Mouse (Mus musculus) midbrain, embryonic 14.5 days (tissue): ENCODE results near the gene Nr5a1. TPM values are rescaled to one million over a fixed set of nuclear protein-coding genes. Genes with fewer than 3 reads are reported as not detected.

Experiments used
- ATAC-seq: fragments of 200-750 bp; cut with Nextera tagmentation; 2 replicates; pipeline ENCODE4 v1.8.0; 2017; ENCODE audit warnings: moderate number of reproducible peaks, moderate library complexity; ENCODE audit not compliant: low FRiP score, low TSS enrichment
- DNase-seq: peaks from one replicate; pipeline ENCODE4 v3.0.0-alpha.2; 2015
- H3K27ac ChIP-seq: fragments of 300-500 bp; sonication (generic); replicated peaks from 2 replicates; pipeline ENCODE4 v1.5.1; 2014; ENCODE audit warnings: mild to moderate bottlenecking, low read depth, low read length, moderate library complexity
- H3K27me3 ChIP-seq: fragments of 300-500 bp; sonication (generic); 2 replicates; pipeline ENCODE4 v1.6.1; 2014; ENCODE audit warnings: low read length, control low read depth, mixed read lengths; ENCODE audit not compliant: control insufficient read depth, insufficient read depth
- H3K36me3 ChIP-seq: fragments of 300-500 bp; sonication (generic); 2 replicates; pipeline ENCODE4 v1.6.1; 2014; ENCODE audit warnings: low read length, control low read depth; ENCODE audit not compliant: control insufficient read depth, insufficient read depth
- H3K4me1 ChIP-seq: fragments of 300-500 bp; sonication (generic); 2 replicates; pipeline ENCODE4 v1.6.1; 2014; ENCODE audit warnings: mild to moderate bottlenecking, antibody characterized with exemption, low read length, control low read depth; ENCODE audit not compliant: control insufficient read depth, insufficient read depth
- H3K4me2 ChIP-seq: fragments of 300-500 bp; sonication (generic); 2 replicates; pipeline ENCODE4 v1.6.1; 2014; ENCODE audit warnings: mild to moderate bottlenecking, low read length, moderate library complexity
- H3K4me3 ChIP-seq: fragments of 300-500 bp; sonication (generic); replicated peaks from 2 replicates; pipeline ENCODE4 v1.5.1; 2014; ENCODE audit warnings: low read depth, low read length
- H3K9ac ChIP-seq: fragments of 300-500 bp; sonication (generic); replicated peaks from 2 replicates; pipeline ENCODE4 v1.6.1; 2014; ENCODE audit warnings: mild to moderate bottlenecking, low read length, moderate library complexity
- H3K9me3 ChIP-seq: fragments of 300-500 bp; sonication (generic); 2 replicates; pipeline ENCODE4 v1.6.1; 2016; ENCODE audit warnings: low read length, control low read depth, mixed read lengths; ENCODE audit not compliant: control insufficient read depth
- WGBS: fragments of 180-500 bp; shearing (Covaris S2); extraction: QIAGEN DNeasy Blood & Tissue Kit; methylation state at CpG from one replicate; pipeline ENCODE4 v1.1.7; 2014; 5-methylcytosine and 5-hydroxymethylcytosine counted together
- polyA plus RNA-seq: library from polyadenylated mRNA; unstranded; fragments of >200 nt; fragmentation: Nextera tagmentation; extraction: Ambion mirVana; gene quantifications from 2 replicates; pipeline ENCODE4 v1.2.1, GENCODE M21; 2014

The Nr5a1 gene
- polyA plus RNA-seq, 1 experiment from 2014 or later, result not detected

- H3K27me3 ChIP-seq, result peaks cover 80% of the 10 kb centered on the region
- H3K4me2 ChIP-seq, result peak overlapping the region; percentile 46
- no peaks in the 10 kb centered on the region for H3K36me3 ChIP-seq
- peak overlapping the region; percentile 27 for H3K4me3 ChIP-seq
- WGBS, result under 1% methylated on average over 75 of the region's 75 CpGs
- H3K9ac ChIP-seq, result no peak overlapping the region
- no peaks in the 10 kb centered on the region for H3K9me3 ChIP-seq
- DNase-seq, result peak; percentile 64
- peak; percentile 28; the same call in 1 of the 2 replicates for ATAC-seq
- no peak overlapping the region for H3K27ac ChIP-seq
- peaks cover 18% of the 10 kb centered on the region for H3K4me1 ChIP-seq
Observed at GRCm38 (mm10) chr2:38710304-38711241, 3.8 kb downstream of the Nr5a1 start.

GRCm38 (mm10) chr2:38708907-38709688 lies 5.2 kb downstream of the Nr5a1 start:
- Histone ChIP-seq H3K9me3 (no peaks in the 10 kb centered on the region), H3K4me3 (no peak overlapping the region), H3K27ac (no peak overlapping the region), H3K4me1 (peaks cover 18% of the 10 kb centered on the region), H3K4me2 (no peak overlapping the region), H3K27me3 (peaks cover 87% of the 10 kb centered on the region), H3K9ac (no peak overlapping the region), H3K36me3 (no peaks in the 10 kb centered on the region)
- DNase-seq (no peak), ATAC-seq (no peak)
- whole genome bisulfite sequencing, result 28% methylated on average over 12 of the region's 12 CpGs

GRCm38 (mm10) chr2:38706661-38707060 lies 7.7 kb downstream of the Nr5a1 start:
- Histone ChIP-seq H3K4me2 (no peak overlapping the region), H3K27me3 (peaks cover 64% of the 10 kb centered on the region)

DNA sequence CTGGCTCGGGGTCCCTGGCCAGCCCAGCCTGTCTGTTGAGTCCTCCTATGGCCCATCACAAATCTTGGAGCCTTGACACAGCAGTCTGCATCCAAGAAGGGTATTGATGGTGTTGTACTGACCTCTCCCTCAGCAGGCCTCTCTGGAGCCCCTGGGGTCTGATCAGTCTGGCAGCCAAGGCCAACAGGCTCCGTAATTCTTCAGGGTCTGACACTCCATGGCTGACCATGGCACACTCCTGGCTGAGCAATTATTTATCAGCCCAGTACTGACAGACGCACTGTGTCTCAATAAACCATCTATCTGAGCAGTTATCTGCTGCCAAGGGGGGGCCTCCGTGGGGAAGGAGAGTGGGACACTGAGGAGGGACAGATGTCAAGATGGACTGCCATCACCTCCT lies 9.3 kb downstream of the Nr5a1 start:
- no peak overlapping the region for H3K27ac ChIP-seq
- WGBS, result 77% methylated on average over 4 of the region's 4 CpGs
- no peak for ATAC-seq
- no peak overlapping the region for H3K4me2 ChIP-seq
- no peaks in the 10 kb centered on the region for H3K36me3 ChIP-seq
- no peaks in the 10 kb centered on the region for H3K4me1 ChIP-seq
- no peak overlapping the region for H3K9ac ChIP-seq
- H3K27me3 ChIP-seq, result peaks cover 60% of the 10 kb centered on the region
- H3K9me3 ChIP-seq, result no peaks in the 10 kb centered on the region
- DNase-seq, result no peak
- no peak overlapping the region for H3K4me3 ChIP-seq

More at GRCm38 (mm10) chr2:38706661-38707060, 7.7 kb downstream of the Nr5a1 start:
- no peak overlapping the region for H3K27ac ChIP-seq
- ATAC-seq, result no peak
- no peak overlapping the region for H3K4me3 ChIP-seq
- no peaks in the 10 kb centered on the region for H3K9me3 ChIP-seq
- peaks cover 13% of the 10 kb centered on the region for H3K4me1 ChIP-seq
- DNase-seq, result no peak
- no peaks in the 10 kb centered on the region for H3K36me3 ChIP-seq
- H3K9ac ChIP-seq, result no peak overlapping the region
- 35% methylated on average over 6 of the region's 6 CpGs for WGBS

- DNase-seq (no peak), ATAC-seq (no peak)
- H3K4me1 ChIP-seq, result no peaks in the 10 kb centered on the region
- H3K9me3 ChIP-seq, result no peaks in the 10 kb centered on the region
- H3K36me3 ChIP-seq, result no peaks in the 10 kb centered on the region
- no peak overlapping the region for H3K9ac ChIP-seq
- H3K27ac ChIP-seq, result no peak overlapping the region
- no peak overlapping the region for H3K4me3 ChIP-seq
- H3K4me2 ChIP-seq, result no peak overlapping the region
- WGBS, result 91% methylated on average over 9 of the region's 9 CpGs
- H3K27me3 ChIP-seq, result peaks cover 60% of the 10 kb centered on the region
Observed at GRCm38 (mm10) chr2:38704336-38704735, 10.0 kb downstream of the Nr5a1 start.

DNA sequence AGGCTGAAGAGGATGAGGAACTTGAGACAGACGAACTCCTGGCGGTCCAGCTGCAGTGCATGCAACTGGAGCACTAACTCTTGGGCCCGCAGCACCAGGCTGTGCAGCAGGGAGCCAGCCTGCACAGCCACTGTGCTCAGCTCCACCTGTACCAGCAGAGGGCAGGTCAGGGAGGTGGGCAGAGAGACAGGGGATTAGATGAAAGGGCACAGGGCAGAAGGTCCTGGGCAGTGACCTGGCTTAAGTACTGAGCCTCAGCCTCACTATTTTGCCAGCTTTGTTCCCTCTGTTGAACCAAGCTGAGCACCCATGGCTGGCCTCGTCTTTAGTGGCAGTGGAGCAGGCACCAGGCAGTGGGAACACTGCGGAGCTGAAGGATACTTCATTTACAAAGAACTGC lies 14.2 kb downstream of the Nr5a1 start:
- Histone ChIP-seq H3K27ac (no peak overlapping the region), H3K36me3 (no peaks in the 10 kb centered on the region), H3K4me2 (no peak overlapping the region), H3K27me3 (peaks cover 25% of the 10 kb centered on the region), H3K4me1 (peaks cover 24% of the 10 kb centered on the region), H3K9ac (no peak overlapping the region), H3K4me3 (no peak overlapping the region), H3K9me3 (no peaks in the 10 kb centered on the region)
- ATAC-seq (no peak; the same call in 1 of the 2 replicates), DNase-seq (no peak)
- WGBS, result 68% methylated on average over 5 of the region's 5 CpGs

- no peak overlapping the region for H3K27ac ChIP-seq
- WGBS, result 90% methylated on average over 5 of the region's 5 CpGs
- H3K27me3 ChIP-seq, result peaks cover 22% of the 10 kb centered on the region
- H3K9me3 ChIP-seq, result no peaks in the 10 kb centered on the region
- DNase-seq (no peak), ATAC-seq (no peak)
- H3K9ac ChIP-seq, result no peak overlapping the region
- H3K4me3 ChIP-seq, result no peak overlapping the region
- H3K36me3 ChIP-seq, result no peaks in the 10 kb centered on the region
- no peak overlapping the region for H3K4me2 ChIP-seq
- H3K4me1 ChIP-seq, result peaks cover 24% of the 10 kb centered on the region
Observed at GRCm38 (mm10) chr2:38698623-38699022, 15.7 kb downstream of the Nr5a1 start.

DNA sequence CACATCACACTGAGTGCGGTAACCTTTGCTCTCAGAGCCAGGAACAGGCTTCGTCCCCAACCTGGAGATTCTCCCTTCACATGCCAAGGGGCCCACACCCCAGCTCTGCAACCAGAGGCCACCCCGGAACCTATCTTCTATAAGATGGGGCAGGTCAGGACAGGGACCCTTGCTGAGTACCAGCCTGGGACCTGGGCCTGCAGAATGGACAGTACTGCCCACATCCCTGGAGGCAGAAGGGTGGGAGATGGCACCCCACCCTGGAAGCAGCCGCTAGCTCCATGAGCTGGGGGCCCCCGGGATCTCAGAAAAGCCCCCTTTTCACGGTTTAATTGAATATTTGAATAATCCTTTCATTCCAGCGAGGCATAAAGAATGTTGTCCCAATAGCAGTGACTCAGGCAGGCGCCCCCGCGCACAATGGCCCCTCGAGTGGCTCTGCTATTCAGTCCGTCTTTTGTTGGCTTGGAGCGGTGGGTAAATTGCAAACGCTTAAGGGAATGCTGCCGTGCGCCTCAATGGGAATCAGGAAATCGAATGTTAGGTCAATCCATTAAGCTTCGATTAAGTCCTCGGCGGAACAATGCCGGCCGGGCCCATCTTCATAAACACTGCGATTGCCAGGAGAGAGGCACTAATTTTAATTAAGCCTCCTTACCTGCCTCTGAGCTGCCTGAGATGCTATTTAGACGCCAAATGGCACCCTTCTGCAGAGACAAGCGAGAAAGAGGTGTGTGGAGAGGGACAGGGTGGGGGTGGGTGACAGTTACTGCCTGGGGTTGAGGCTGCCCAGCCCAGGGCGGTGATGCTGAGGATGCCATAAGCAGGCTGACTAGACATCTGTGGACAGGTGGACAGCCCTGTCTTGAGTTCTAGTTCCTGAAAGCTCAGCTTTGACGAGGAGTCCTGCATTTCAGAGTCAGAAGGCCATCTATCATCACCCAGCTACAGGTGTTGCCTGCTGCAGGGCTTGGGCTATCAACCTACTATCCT lies 16.9 kb downstream of the Nr5a1 start:
- 0 out of 2 replicates have a peak overlapping the region, but pooled peaks have one; percentile 26 for H3K27ac ChIP-seq
- no peak overlapping the region for H3K4me3 ChIP-seq
- H3K4me2 ChIP-seq, result peak overlapping the region; percentile 33; the same call in 1 of the 2 replicates
- no peaks in the 10 kb centered on the region for H3K9me3 ChIP-seq
- ATAC-seq (peak; percentile 38; the same call in 1 of the 2 replicates), DNase-seq (peak; percentile 75)
- 11% methylated on average over 27 of the region's 27 CpGs for WGBS
- H3K27me3 ChIP-seq, result peaks cover 24% of the 10 kb centered on the region
- H3K9ac ChIP-seq, result peak overlapping the region; percentile 36
- peaks cover 24% of the 10 kb centered on the region for H3K4me1 ChIP-seq
- no peaks in the 10 kb centered on the region for H3K36me3 ChIP-seq
